Mouse (Mus musculus) kidney, postnatal 0 days (tissue): ENCODE data around the gene Rsrc1. TPM values are rescaled to one million over a fixed set of nuclear protein-coding genes. Genes with fewer than 3 reads are reported as not detected.
"Not testable (repeated sequence)": the region's sequence is repeated elsewhere in the genome, so short reads cannot be mapped to it uniquely, and the experiment has no call there.

Experiments
- ATAC-seq: fragments of 200-750 bp; cut with Nextera tagmentation; replicated peaks from 2 replicates; pipeline ENCODE4 v1.8.0; 2017; ENCODE audit warnings: low read depth, moderate number of reproducible peaks, moderate TSS enrichment, moderate library complexity; ENCODE audit not compliant: low FRiP score
- DNase-seq: peaks from one replicate; pipeline ENCODE4 v3.0.0-alpha.2; 2016; ENCODE audit warnings: low spot score
- H3K27ac ChIP-seq: fragments of 300-500 bp; sonication (generic); 2 replicates; pipeline ENCODE4 v1.5.1; 2014; ENCODE audit warnings: mild to moderate bottlenecking
- H3K27me3 ChIP-seq: fragments of 300-500 bp; sonication (generic); 2 replicates; pipeline ENCODE4 v1.6.1; 2014; ENCODE audit warnings: low read length, mixed read lengths; ENCODE audit not compliant: insufficient read depth
- H3K36me3 ChIP-seq: fragments of 300-500 bp; sonication (generic); 2 replicates; pipeline ENCODE4 v1.6.1; 2014; ENCODE audit warnings: low read length, mixed read lengths; ENCODE audit not compliant: insufficient read depth
- H3K4me1 ChIP-seq: fragments of 300-500 bp; sonication (generic); replicated peaks from 2 replicates; pipeline ENCODE4 v1.6.1; 2014; ENCODE audit warnings: antibody characterized with exemption, low read length, mixed read lengths; ENCODE audit not compliant: insufficient read depth
- H3K4me2 ChIP-seq: fragments of 300-500 bp; sonication (generic); 2 replicates; pipeline ENCODE4 v1.6.1; 2014; ENCODE audit warnings: mild to moderate bottlenecking, low read length, moderate library complexity, mixed read lengths
- H3K4me3 ChIP-seq: fragments of 300-500 bp; sonication (generic); replicated peaks from 2 replicates; pipeline ENCODE4 v1.5.1; 2014; ENCODE audit warnings: low read depth, low read length
- H3K9ac ChIP-seq: fragments of 300-500 bp; sonication (generic); 2 replicates; pipeline ENCODE4 v1.6.1; 2014; ENCODE audit warnings: low read depth, low read length
- H3K9me3 ChIP-seq: fragments of 300-500 bp; sonication (generic); replicated peaks from 2 replicates; pipeline ENCODE4 v1.6.1; 2016; ENCODE audit warnings: low read length, inconsistent platforms, mixed read lengths
- CTCF ChIP-seq: IDR thresholded peaks from 2 replicates; pipeline ENCODE4 v1.5.1; 2016; ENCODE audit warnings: antibody characterized with exemption, low read depth, mild to moderate bottlenecking, moderate library complexity
- WGBS: fragments of 180-500 bp; shearing (Covaris S2); extraction: QIAGEN DNeasy Blood & Tissue Kit; methylation state at CpG from one replicate; pipeline ENCODE4 v1.1.7; 2014; 5-methylcytosine and 5-hydroxymethylcytosine counted together
- polyA plus RNA-seq: library from polyadenylated mRNA; unstranded; fragments of >200 nt; fragmentation: Nextera tagmentation; extraction: Ambion mirVana; gene quantifications from 2 replicates; pipeline ENCODE4 v1.2.1, GENCODE M21; 2015

Gene Rsrc1
- polyA plus RNA-seq, 1 experiment from 2014 or later, result 26.6 TPM

GRCm38 (mm10) chr3:66985539-66986286 lies 4.5 kb downstream of the Rsrc1 start:
- H3K36me3 ChIP-seq, result no peaks in the 10 kb centered on the region
- DNase-seq, result peak; percentile 84

GRCm38 (mm10) chr3:66986287-66986560 lies 5.0 kb downstream of the Rsrc1 start:
- Histone ChIP-seq H3K4me3 (peak overlapping the region; percentile 93), H3K9ac (peak overlapping the region; percentile 87), H3K4me2 (peak overlapping the region; percentile 80), H3K9me3 (no peaks in the 10 kb centered on the region), H3K27ac (no peak overlapping the region; the same call in 1 of the 2 replicates), H3K27me3 (peaks cover 27% of the 10 kb centered on the region), H3K4me1 (peaks cover 8% of the 10 kb centered on the region), H3K36me3 (no peaks in the 10 kb centered on the region)
- WGBS, result 8% methylated on average over 1 of the region's 1 CpGs
- DNase-seq (no peak), ATAC-seq (no peak; the same call in 1 of the 2 replicates)
- no peak for TF ChIP-seq CTCF

More at GRCm38 (mm10) chr3:66985539-66986286, 4.5 kb downstream of the Rsrc1 start:
- TF ChIP-seq CTCF, result no peak
- under 1% methylated on average over 60 of the region's 60 CpGs for WGBS
- ATAC-seq, result peak; percentile 95
- Histone ChIP-seq H3K27ac (peak overlapping the region; percentile 36; the same call in 1 of the 2 replicates), H3K9ac (peak overlapping the region; percentile 87), H3K9me3 (no peaks in the 10 kb centered on the region), H3K4me3 (peak overlapping the region; percentile 93), H3K4me1 (peaks cover 12% of the 10 kb centered on the region), H3K27me3 (peaks cover 32% of the 10 kb centered on the region), H3K4me2 (peak overlapping the region; percentile 80)

- Histone ChIP-seq H3K9ac (no peak overlapping the region), H3K9me3 (no peaks in the 10 kb centered on the region), H3K36me3 (peaks cover 4% of the 10 kb centered on the region; the same call in 1 of the 2 replicates), H3K27ac (no peak overlapping the region), H3K4me1 (no peaks in the 10 kb centered on the region), H3K4me2 (no peak overlapping the region), H3K27me3 (no peaks in the 10 kb centered on the region), H3K4me3 (no peak overlapping the region)
- DNase-seq, result no peak
- ATAC-seq, result no peak
- WGBS, result 86% methylated on average over 1 of the region's 1 CpGs
- TF ChIP-seq CTCF, result no peak
Observed at GRCm38 (mm10) chr3:66996820-66997219, 15.6 kb downstream of the Rsrc1 start.

GRCm38 (mm10) chr3:67036387-67037062 lies 55.3 kb downstream of the Rsrc1 start:
- no peak for DNase-seq

GRCm38 (mm10) chr3:67059755-67060154 lies 78.6 kb downstream of the Rsrc1 start:
- Histone ChIP-seq H3K4me2 (no peak overlapping the region), H3K27me3 (no peaks in the 10 kb centered on the region), H3K4me3 (no peak overlapping the region), H3K9ac (no peak overlapping the region), H3K4me1 (no peaks in the 10 kb centered on the region), H3K9me3 (no peaks in the 10 kb centered on the region), H3K27ac (no peak overlapping the region), H3K36me3 (no peaks in the 10 kb centered on the region)
- DNase-seq, result no peak
- ATAC-seq, result no peak
- no peak for TF ChIP-seq CTCF
- 95% methylated on average over 2 of the region's 2 CpGs for WGBS

More at GRCm38 (mm10) chr3:67036387-67037062, 55.3 kb downstream of the Rsrc1 start:
- H3K9ac ChIP-seq, result no peak overlapping the region
- ATAC-seq, result no peak
- H3K4me2 ChIP-seq, result no peak overlapping the region
- no peak for TF ChIP-seq CTCF
- no peaks in the 10 kb centered on the region for H3K27me3 ChIP-seq
- H3K4me3 ChIP-seq, result no peak overlapping the region
- no peaks in the 10 kb centered on the region for H3K4me1 ChIP-seq
- 89% methylated on average over 6 of the region's 6 CpGs for WGBS
- no peaks in the 10 kb centered on the region for H3K36me3 ChIP-seq
- no peaks in the 10 kb centered on the region for H3K9me3 ChIP-seq
- no peak overlapping the region for H3K27ac ChIP-seq

GRCm38 (mm10) chr3:67070575-67071488 lies 89.6 kb downstream of the Rsrc1 start:
- Histone ChIP-seq H3K9ac (no peak overlapping the region), H3K27me3 (no peaks in the 10 kb centered on the region), H3K4me3 (no peak overlapping the region), H3K4me1 (no peaks in the 10 kb centered on the region), H3K4me2 (no peak overlapping the region), H3K27ac (no peak overlapping the region), H3K36me3 (no peaks in the 10 kb centered on the region), H3K9me3 (no peaks in the 10 kb centered on the region)
- DNase-seq (no peak), ATAC-seq (no peak)
- 64% methylated on average over 11 of the region's 11 CpGs for WGBS
- TF ChIP-seq CTCF, result no peak

GRCm38 (mm10) chr3:67073653-67074052 lies 92.5 kb downstream of the Rsrc1 start:
- not testable (repeated sequence) for H3K27me3 ChIP-seq, H3K36me3 ChIP-seq, H3K9me3 ChIP-seq, H3K27ac ChIP-seq, H3K4me2 ChIP-seq, DNase-seq, ATAC-seq, H3K9ac ChIP-seq, H3K4me3 ChIP-seq, H3K4me1 ChIP-seq
